Mouse (Mus musculus): ENCODE results near the gene Gm8374. TPM values are rescaled to one million over a fixed set of nuclear protein-coding genes. Genes with fewer than 3 reads are reported as not detected.

Gm8374 gene
- polyA plus RNA-seq (2012; rRNA removed) = not detected in 2 replicates

GRCm38 (mm10) chr14:7365034-7365433, at the start of gene Gm8374:
Gene Gm8374 (minus strand): TSS chr14:7365134.

GRCm38 (mm10) chr14:7332295-7332694, 32.6 kb downstream of the Gm8374 start, which contains the start of gene Gm5797:
Gene Gm5797 (minus strand): TSS chr14:7332395.

DNA sequence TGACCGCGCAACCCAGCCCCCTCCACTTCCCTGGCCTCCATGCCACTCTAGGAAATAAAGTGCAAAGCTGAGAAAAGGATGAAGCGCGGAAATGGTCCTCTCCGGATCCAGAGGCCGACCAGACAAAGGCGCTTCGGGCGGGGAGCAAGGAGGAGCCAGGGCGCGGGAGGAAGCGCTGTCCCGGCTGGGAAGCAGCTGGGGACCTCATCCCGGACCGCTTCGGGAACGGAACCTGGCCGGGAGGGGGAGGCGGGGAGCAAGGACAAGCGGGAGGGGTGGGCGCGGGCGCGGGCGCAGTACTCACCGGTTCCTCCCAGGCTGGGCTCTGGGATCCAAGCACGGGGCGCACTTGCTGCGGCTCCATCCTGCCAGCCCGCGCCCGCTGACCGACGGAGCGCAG, 50.3 kb downstream of the Gm8374 start, which contains the start of gene Gm3739:
TSS of gene Gm3739 (minus strand) at position 389 of the 400 bp plus-strand sequence.

Other genes with a start within 250 kb of the Gm8374 start
- gene Gm6676, start 239.7 kb downstream of the Gm8374 start, polyA plus RNA-seq (2012; rRNA removed) = 0.04 TPM in 1 of 2 replicates, not detected in the other
- gene Gm3512, start 190.6 kb downstream of the Gm8374 start, polyA plus RNA-seq (2012; rRNA removed) = 6.2 and 7.3 TPM in 2 replicates
- gene Gm16434, start 170.6 kb downstream of the Gm8374 start, polyA plus RNA-seq (2012; rRNA removed) = 0.04 TPM in 1 of 2 replicates, not detected in the other
- gene Gm3727, start 100.4 kb downstream of the Gm8374 start, polyA plus RNA-seq (2012; rRNA removed) = not detected in 2 replicates
- 6.0 and 6.2 TPM in 2 replicates for gene Gm3739, start 50.1 kb downstream of the Gm8374 start, polyA plus RNA-seq (2012; rRNA removed)
- gene Gm5797, start 32.7 kb downstream of the Gm8374 start, polyA plus RNA-seq (2012; rRNA removed) = not detected in 2 replicates
- not detected in 2 replicates for gene Gm3755, start 85.8 kb upstream of the Gm8374 start, polyA plus RNA-seq (2012; rRNA removed)
- gene Gm3752, start 118.6 kb upstream of the Gm8374 start, polyA plus RNA-seq (2012; rRNA removed) = 10.1 and 11.4 TPM in 2 replicates
- 3.6 and 3.8 TPM in 2 replicates for gene Gm3558, start 203.4 kb upstream of the Gm8374 start, polyA plus RNA-seq (2012; rRNA removed)
- gene Gm10338, start 230.5 kb upstream of the Gm8374 start, polyA plus RNA-seq (2012; rRNA removed) = not detected in 2 replicates

Measured in central nervous system, embryonic 14 days (tissue).